Mouse (Mus musculus) layer of hippocampus, adult 8-10 months (tissue): ENCODE results near the gene Ndfip2. TPM values are rescaled to one million over a fixed set of nuclear protein-coding genes. Genes with fewer than 3 reads are reported as not detected.
A peak's percentile ranks its signal among the peaks of the same experiment; 100 is the strongest.

Experiments
- DNase-seq, 2 experiments: peaks; one replicate each; pipeline ENCODE4 v3.0.0; 2022; ENCODE audit warnings: low spot score in 2 of 2
- total RNA-seq, 4 experiments: library from RNA; stranded (reverse); gene quantifications; 2 replicates each; pipeline ENCODE4 v1.2.4; 2022

Gene Ndfip2
- 10 to 100 TPM; 76.9 to 89.4 (median 79.0) TPM for total RNA-seq

GRCm38 (mm10) chr14:105258379-105259034 lies at the start of gene Ndfip2:
Gene Ndfip2, plus strand, starts transcription at chr14:105258573.
- DNase-seq, result peak; percentile 82 to 83

- no peak for DNase-seq
Observed at GRCm38 (mm10) chr14:105219525-105220376, 38.6 kb upstream of the Ndfip2 start.

- DNase-seq, result no peak
Observed at GRCm38 (mm10) chr14:105222240-105222639, 36.1 kb upstream of the Ndfip2 start.

GRCm38 (mm10) chr14:105225790-105226189 lies 32.6 kb upstream of the Ndfip2 start:
- DNase-seq, result no peak

- peak in 1 of 2 experiments; percentile 7 for DNase-seq
Observed at GRCm38 (mm10) chr14:105232421-105232820, 26.0 kb upstream of the Ndfip2 start.

GRCm38 (mm10) chr14:105236596-105236995 lies 21.8 kb upstream of the Ndfip2 start:
- no peak for DNase-seq

GRCm38 (mm10) chr14:105237736-105238135 lies 20.6 kb upstream of the Ndfip2 start:
- DNase-seq, result no peak

GRCm38 (mm10) chr14:105238450-105239038 lies 19.8 kb upstream of the Ndfip2 start:
- no peak for DNase-seq

GRCm38 (mm10) chr14:105240120-105240519 lies 18.3 kb upstream of the Ndfip2 start:
- DNase-seq, result no peak

- DNase-seq, result no peak
Observed at GRCm38 (mm10) chr14:105243805-105244443, 14.4 kb upstream of the Ndfip2 start.

- DNase-seq, result no peak
Observed at GRCm38 (mm10) chr14:105251038-105251437, 7.3 kb upstream of the Ndfip2 start.

GRCm38 (mm10) chr14:105253304-105253703 lies 5.1 kb upstream of the Ndfip2 start:
- DNase-seq, result no peak

- no peak for DNase-seq
Observed at GRCm38 (mm10) chr14:105254401-105254800, 4.0 kb upstream of the Ndfip2 start.

- DNase-seq, result no peak
Observed at GRCm38 (mm10) chr14:105255620-105256019, 2.8 kb upstream of the Ndfip2 start.

GRCm38 (mm10) chr14:105259035-105259880 lies 885 bp downstream of the Ndfip2 start:
- peak in 1 of 2 experiments; percentile 25 for DNase-seq

- no peak for DNase-seq
Observed at GRCm38 (mm10) chr14:105262923-105263322, 4.5 kb downstream of the Ndfip2 start.

- no peak for DNase-seq
Observed at GRCm38 (mm10) chr14:105267095-105267494, 8.7 kb downstream of the Ndfip2 start.

- DNase-seq, result no peak
Observed at GRCm38 (mm10) chr14:105272030-105272429, 13.7 kb downstream of the Ndfip2 start.

GRCm38 (mm10) chr14:105272539-105272938 lies 14.2 kb downstream of the Ndfip2 start:
- no peak for DNase-seq

GRCm38 (mm10) chr14:105275196-105275595 lies 16.8 kb downstream of the Ndfip2 start:
- DNase-seq, result no peak

GRCm38 (mm10) chr14:105277277-105277676 lies 18.9 kb downstream of the Ndfip2 start:
- DNase-seq, result no peak
